Mouse (Mus musculus) hindlimb bud, embryonic 11.5 days (tissue): Measurements from ENCODE around the gene Kalrn.

Experiments used
- DNase-seq: peaks from one replicate; pipeline ENCODE4 v3.0.0-alpha.2; 2012; ENCODE audit warnings: low read depth, low spot score; ENCODE audit errors: extremely low spot score

Kalrn gene

GRCm38 (mm10) chr16:34573151-34573802 is at the start of gene Kalrn:
Gene Kalrn, minus strand, starts transcription at chr16:34573532.
- DNase-seq, result peak; percentile 39

GRCm38 (mm10) chr16:34614021-34614420 is 40.7 kb upstream of the Kalrn start:
- no peak for DNase-seq

DNA sequence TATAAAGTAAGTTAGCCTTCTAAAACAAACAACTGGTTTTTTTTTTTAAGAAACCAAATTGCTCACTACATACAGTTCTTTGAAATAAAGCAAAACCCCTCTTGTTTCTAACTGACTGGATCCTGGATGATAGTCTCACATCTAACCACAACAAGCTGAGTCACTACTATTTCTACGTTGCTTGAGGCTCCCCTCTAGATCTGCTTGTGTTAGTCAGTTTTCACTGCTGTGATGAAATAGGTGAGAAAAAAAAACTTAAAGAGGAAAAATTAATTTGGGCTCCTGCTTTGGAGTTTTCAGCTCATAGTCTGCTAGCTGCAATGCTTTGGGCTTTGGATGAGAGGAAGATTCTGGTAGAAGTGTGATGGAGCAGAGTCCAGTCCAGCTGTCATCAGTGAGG is 36.8 kb upstream of the Kalrn start:
- DNase-seq, result no peak

DNA sequence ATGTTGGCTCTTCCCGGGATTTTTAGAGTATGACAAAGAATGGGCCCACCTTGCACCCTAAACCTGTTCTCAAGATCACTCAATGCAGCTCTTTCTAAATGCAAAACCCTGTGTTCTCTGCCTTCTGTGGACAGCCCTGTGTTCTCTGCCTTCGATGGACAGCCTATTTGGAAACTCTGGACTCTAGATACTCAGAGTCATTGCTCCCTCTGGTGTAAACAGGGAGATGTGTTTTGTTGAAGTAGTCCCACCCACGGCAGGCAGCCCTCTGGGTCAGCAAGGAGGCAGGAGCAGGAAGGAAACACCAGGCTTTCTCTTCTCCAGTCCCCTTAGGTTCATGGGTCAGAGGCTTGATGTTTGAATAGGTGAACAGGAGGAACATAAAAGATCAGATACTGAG is 32.3 kb upstream of the Kalrn start:
- peak; percentile 18 for DNase-seq

DNA sequence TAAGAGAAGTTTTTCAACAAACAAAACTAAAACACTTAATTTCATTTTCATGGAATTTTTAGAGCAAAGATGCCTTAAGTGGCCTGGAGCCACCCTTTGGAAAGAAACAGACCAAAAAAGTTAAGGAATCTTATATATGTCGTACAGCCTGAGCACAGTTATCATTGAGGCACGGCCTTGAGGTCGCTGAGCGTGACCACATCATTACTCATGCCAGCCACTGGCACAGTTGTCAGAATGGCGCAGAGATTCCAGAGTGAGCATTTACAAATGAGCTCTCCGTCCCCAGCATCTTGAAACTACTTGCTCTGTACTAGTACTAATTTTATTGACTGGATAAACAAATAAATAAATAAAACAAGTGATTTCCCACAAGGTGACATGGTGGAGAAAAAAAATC is 30.5 kb upstream of the Kalrn start:
- DNase-seq, result no peak

DNA sequence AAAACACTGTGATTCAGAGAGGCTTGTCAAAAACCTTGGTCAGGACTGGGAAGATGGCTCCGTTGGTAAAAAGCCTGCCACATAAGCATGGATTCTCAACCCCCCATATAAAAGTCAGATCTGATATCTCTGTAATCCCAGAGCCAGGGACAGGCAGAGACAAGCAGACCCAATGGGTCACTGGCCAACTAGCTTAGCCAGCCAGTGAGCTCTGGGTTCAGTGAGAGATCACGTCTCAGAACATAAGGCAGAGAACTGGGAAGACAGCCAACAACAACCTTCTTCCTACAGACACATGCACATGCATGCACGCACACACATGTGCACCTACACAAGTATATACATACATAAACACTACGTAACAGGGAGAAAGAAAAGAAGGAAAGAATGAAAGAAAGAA is 29.7 kb upstream of the Kalrn start:
- DNase-seq, result no peak

DNA sequence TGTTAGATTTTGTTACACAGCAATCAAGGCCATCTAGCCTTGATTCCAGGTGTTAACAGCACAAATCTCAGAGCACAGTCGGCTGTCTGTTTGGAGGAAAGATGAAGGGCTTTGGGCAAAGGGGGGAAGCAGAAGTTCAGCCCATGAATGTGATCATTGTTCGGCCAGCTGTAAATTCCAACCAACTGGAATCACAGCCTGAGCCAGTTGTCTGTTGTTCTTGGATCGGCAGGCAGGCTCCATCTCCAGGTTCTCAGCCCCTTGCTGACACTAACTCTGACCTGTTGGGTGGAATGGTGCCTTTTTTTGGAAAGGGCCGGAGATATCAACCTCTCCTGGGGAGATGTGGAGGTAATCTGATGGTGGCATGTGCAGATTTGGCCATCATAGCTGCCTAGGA is 28.6 kb upstream of the Kalrn start:
- no peak for DNase-seq

DNA sequence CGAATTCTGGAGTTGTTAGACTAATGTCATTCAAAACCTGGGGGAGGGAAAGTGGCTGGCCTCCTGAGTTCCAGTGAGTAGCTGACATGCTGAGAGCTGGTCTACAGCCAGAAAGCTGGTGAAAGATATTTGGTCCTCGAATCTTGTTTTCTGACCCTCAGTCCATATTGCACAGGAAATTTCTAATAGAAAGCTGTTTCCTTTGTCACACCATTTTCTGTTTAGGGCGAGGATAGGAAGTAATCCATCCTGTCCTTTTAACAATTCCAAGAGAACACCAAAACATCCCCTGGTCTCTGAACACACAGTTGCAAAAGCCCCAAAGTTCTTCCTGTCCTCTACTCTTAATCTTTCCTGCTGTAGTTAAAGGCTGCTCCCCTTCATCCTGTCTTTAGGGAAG is 22.0 kb upstream of the Kalrn start:
- DNase-seq, result no peak

DNA sequence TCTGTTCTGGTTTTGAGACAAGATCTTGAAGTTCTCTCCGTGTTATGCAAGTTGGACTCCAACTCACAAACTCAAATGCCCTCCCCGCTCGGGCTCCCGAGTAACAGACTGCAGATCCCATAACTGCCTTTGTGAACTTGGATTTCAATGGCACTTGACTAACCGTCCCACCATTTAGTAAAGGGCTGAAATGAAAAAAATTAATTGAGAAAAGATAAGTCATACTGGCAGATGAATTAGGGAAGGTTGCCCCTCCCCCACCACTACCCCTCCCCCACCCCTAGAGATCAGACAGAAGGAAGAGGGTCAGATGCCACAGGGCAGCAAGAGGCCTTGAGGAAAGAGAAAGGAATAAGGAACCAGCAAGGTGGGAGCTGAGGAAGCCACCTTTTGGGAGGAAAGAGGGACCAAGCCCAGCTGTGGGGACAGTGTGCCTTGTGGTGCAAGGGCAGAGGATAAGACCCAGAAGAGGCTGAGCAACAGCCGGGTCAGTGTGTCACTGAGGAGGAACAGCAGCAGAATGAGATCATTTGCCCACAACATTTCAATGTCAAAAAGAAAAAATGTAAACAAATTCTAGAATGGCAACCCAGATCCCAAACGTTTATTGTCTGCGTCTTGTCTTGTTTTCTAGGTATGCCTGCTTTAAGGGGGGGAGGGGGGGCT is 21.4 kb upstream of the Kalrn start:
- DNase-seq, result no peak

- no peak for DNase-seq
Observed at GRCm38 (mm10) chr16:34592696-34593095, 19.4 kb upstream of the Kalrn start.

DNA sequence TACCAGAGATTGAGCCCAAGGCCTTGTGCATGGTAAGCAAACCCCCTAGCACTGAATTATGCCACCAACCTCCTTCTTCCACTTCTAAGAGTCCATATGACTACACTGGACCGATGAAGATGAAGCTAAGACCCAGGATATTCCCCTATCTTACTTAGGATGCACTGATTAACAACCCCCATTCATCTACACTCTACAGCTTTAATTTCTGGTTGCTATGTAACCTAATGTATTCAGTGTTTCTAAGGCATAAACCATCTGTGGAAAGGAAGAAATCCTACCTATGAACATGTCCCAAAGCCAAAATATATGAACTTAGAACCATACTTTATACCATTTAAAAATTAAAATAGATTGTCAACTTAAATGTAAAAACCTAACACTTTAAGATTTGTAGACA is 18.6 kb upstream of the Kalrn start:
- DNase-seq, result no peak

GRCm38 (mm10) chr16:34579671-34580326 is 6.5 kb upstream of the Kalrn start:
- no peak for DNase-seq

DNA sequence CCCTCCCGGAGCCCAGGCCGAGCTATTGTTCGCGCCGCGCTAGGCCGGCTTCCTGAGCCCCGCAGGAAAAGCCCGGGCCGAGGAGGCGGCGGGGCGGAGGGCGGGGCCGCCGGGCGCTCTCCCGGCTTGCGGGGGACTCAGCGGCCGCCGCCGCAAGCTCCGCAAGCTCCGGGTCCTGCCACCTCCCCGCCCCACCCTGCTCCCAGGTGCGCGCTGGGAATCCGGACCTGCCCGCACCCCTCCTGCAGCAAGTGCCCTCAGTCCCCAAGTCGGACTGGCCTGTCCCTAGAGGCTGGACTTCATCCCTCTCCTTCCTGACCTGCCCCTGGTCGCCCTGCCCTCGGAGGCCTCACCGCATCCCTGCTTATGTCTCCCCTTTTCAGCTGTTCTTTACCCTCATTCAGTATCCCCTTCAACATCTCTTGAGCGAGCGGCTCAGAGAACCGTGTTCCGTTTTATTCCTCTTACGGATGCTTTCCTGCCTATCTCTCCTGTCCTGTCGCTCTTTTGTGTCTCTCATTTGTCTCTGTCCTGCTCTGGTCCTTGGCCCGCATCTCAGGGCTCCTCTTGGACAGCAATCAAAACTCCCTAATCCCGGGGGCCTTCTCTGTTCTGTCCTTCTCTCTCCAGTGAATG is 642 bp upstream of the Kalrn start:
- no peak for DNase-seq

DNA sequence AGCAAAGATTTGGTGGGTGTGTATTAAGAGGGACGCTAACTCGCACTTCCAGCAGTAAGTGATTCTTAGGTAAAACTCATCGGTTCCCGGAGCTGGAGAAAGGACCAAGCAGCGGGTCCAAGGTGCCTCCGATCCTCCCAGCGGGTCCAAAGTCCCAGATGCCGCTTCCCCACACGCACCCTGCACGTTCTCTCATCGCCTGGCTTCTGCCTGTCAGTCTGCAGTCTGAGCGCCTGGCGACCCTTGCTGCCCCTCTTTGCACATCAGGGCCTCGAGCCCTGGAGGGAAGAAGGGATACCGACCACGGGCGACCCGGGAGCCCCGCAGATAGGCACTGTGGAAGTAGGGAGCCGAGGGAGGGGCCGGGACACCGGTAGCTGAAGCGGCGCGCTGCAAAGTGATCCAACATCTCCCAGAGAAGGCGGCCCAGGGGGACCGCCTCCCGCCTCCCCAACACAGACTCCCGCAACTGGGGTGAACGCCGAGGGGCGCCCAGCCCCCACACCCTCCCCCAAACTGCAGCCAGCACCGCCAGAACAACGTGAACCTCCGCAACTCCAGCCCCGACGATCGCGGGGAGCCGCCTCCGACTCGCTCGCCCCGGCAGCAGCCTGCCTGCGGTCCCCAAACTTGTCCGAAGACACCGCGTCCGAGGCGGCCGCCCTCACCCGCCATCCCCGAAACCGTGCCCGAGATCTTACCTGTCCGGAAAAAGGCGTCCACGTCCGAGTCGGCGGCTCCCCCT is 754 bp downstream of the Kalrn start:
- no peak for DNase-seq

GRCm38 (mm10) chr16:34571931-34572405 is 1.4 kb downstream of the Kalrn start:
- DNase-seq, result peak; percentile 39

DNA sequence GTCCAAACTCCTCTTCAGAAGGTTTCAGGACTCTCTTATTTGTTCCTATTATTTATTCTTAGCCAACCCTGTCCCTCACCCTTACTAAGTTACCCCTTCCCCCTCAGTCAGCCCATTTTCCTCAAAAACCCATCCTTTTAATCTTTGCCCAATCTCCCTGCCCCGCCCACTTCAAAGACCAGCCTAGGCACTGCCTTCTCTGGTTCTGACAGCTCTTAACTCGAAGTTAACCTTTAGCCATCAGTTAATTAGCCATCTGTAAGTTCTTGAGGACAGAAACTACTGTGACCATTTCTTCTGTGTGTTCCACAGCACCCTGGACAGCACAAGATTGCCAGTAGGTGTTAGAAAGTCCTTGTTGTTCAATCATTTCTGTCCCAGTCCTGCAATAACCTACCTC is 3.4 kb downstream of the Kalrn start:
- no peak for DNase-seq

- DNase-seq, result no peak
Observed at GRCm38 (mm10) chr16:34568831-34569230, 4.5 kb downstream of the Kalrn start.

DNA sequence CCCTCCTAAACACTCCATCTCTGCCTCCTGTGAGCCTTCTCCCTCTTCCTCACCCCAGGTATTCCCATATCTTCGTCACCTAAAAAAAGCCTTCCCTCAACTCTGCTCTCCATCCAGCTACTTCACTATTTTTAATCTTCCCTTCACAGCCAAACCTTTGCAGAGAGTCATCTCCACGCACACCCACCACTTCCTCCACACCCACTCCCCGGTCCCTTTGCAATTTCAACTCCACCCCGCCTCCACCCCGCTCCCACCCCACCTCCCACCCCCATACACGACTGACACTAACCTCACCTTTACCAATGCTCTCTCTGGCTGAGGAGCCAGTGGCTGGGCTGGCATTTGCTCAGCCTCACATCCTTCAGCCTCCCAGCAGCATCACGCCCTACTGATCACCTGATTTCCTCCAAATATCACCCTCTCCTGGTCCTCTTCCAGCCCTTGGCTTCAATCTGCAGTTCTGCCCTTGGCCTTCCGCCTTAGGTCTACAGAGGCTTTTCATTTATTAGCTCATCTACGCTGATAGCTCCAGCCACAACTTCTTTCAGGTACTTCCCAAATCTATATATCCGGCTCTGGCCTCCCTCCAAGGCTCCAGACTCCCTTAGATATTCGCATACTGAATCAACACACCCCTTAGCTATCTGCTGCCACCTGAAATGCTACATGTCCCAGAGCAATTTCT is 9.6 kb downstream of the Kalrn start:
- no peak for DNase-seq

DNA sequence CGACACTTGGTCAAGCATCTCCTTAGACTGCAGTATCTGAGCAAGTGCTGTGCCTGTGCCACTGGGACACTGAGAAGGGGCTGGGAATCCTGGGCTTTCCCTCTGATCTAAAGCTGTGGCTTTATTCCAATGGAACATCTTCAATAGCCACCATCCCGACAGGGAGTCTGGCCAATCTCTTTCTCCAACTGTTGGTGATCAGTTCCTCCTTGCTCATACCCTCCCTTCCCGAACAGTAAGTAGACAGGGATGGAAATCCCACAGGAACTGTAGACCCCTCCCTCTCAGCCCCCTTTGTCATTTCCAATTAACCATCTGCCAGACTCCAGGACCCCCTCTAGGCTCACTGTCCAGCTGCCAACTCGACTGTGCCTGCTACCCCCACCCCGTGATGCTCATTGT is 11.6 kb downstream of the Kalrn start:
- no peak for DNase-seq

- no peak for DNase-seq
Observed at GRCm38 (mm10) chr16:34560814-34561213, 12.5 kb downstream of the Kalrn start.

- no peak for DNase-seq
Observed at GRCm38 (mm10) chr16:34560411-34560810, 12.9 kb downstream of the Kalrn start.
